Mouse (Mus musculus): ENCODE data around the gene Tia1.

DNA sequence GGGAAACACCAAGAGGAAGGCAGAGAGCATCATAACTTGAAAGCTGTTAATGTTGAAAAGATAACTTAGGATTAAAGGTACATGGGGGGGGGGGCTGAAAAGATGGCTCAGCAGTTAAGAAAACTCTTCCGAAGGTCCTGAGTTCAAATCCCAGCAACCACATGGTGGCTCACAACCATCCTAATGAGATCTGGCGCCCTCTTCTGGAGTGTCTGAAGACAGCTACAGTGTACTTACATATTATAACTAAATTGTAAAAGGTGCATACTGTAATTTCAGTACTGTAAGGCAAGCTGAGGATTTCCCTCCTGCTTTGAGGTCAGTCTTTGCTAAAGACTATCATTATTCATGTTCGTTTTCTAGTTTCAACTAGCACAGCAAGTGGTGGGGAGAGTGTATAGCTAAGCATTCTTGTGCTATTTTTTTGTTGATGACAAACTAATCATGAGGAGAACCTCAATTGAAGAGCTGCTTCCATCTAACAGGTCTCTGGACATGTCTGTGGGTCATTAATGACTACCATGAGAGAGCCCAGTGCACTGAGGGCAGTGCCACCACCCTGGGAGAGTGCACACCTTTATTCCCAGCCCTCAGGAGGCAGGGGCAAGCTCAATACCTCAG is 33.8 kb upstream of the Tia1 start:
- TF ChIP-seq GATA1 (IDR thresholded peaks at IDR 0.05; ENCODE audit: low read length) (no peak), TAL1 (IDR thresholded peaks at IDR 0.05; ENCODE audit: low read length) (no peak)

All from erythroblast, embryonic 14.5 days (primary cell).